Mouse (Mus musculus) cerebellum, adult 9-10 months (tissue): ENCODE measurements around the gene Capn13.
A peak's percentile ranks its signal among the peaks of the same experiment; 100 is the strongest.

ENCODE experiments used
- DNase-seq: peaks from one replicate; pipeline ENCODE4 v3.0.0; 2022

The Capn13 gene

DNA sequence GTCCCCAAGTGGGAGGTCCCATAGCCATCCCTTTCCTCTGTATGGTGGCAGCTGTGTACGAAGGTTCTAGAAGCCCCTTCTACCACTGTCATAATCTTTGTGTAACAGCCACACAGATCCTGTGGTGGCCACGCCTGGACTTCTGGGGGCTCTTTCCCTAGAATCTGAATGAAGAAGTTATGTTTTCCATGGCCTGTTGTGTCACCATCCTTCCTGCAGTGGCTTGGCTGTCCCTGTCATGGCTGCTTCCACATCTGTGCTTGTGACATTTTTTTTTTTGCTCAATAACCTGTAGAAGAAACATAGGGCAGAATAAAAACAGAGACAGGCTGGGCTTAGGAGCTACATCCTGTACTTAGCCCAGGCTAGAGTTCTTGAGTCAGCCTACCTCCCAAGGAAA lies at the start of gene Capn13:
Capn13 (minus strand) TSS at position 5 of the 400 bp plus-strand sequence.
- no peak for DNase-seq

- DNase-seq, result no peak
Measured at GRCm38 (mm10) chr17:73449104-73449503, 48.4 kb upstream of the Capn13 start.

- DNase-seq, result no peak
Measured at GRCm38 (mm10) chr17:73440798-73441197, 40.1 kb upstream of the Capn13 start.

DNA sequence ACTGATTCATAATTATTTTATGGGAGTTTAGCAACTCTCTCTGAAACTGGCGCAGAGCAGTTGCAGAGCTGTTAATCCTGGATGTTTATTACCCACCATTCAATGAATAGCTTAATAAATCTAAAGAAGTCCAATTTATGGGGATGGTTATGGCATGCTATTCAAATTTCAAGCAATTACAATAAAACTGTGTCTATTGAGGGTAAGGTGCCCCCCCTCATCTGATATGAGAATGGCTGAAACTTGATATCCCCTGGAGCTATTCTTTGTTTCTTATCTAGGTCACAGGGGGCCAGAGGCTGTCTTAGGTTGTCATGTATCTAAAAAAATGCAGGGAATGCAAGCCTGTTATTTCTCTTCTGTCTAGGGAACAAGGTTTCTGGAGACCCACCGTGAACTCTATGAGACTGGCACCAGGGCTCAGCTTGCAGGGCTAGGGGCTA lies 31.9 kb upstream of the Capn13 start:
- no peak for DNase-seq

- DNase-seq, result no peak
Measured at GRCm38 (mm10) chr17:73432058-73432457, 31.4 kb upstream of the Capn13 start.

DNA sequence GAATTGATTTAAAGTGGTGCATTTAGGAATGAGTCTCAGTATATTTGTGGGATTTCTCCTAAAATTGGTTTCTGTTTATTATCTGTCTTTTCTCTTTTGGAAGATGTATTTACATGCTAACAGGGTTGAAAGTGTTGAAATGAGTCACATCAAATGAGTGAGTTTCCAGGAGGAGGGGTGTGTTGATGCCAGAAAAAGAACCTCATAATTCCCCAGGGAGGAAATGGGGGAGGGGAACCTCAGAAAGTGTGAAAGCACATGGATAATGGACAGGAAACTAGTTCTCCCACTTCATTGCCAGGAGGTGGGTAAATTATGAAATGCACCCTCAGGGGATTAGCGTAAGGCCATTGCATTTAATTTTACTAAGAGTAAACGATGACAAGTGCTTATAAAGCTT lies 16.7 kb upstream of the Capn13 start:
- no peak for DNase-seq

GRCm38 (mm10) chr17:73416181-73416795 lies 15.6 kb upstream of the Capn13 start:
- no peak for DNase-seq

DNA sequence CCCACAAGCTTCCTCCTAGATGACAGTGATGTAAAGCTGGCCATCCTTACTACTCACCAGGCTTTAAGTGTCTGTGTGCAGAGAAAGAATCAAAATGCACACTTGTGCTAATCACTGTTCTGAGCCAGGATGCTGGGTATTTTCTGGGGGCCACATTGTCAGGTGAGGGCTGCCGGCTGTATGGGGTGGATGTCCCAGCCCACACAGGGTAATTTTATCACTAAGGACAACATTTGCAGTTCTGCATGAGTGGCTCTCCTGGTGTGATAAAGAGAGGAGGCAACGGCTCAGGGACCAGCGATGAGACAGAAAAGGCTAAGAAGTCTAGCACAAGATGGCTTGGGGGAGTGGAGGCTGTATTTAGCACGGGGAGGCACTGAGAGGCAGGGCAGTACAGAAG lies 11.2 kb upstream of the Capn13 start:
- no peak for DNase-seq

DNA sequence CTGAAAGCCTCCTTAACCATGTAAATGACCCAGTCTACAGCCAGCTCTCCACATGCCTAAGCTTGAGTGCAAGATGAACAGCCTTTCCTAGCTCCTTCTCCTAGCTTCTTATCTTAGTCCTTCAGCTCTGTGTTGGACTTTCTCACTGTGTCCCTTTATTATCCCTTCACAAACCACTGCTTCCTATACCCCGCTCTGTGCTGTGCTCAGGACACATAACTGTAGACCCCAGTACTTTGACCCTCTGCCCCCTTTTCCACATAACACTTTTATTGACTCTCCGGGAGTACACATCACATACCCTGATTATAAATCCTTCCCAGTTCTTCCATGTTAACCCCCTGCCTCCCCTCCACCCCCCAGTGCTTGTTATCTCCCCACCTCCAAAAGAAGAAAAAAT lies 606 bp upstream of the Capn13 start:
- DNase-seq, result no peak

GRCm38 (mm10) chr17:73399136-73399535 lies 1.5 kb downstream of the Capn13 start:
- DNase-seq, result no peak

DNA sequence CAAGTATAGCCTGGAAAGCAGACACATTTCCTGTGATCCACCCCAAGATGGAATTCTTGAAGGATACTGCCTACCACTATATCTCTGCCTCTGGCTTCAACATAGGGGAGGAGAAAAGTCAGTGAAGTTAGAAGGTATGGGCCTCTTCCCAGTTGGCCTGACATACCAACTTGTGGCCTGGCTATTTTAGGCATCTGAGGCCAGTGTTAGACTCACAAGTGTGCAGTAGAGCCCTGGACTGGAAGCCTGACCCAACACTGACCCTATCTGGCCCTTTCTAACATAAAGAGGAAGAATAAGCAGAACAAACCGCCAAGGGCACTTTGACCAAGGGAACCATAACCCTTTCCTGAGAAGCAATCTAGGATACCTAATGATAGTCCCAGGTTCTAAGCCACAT lies 7.3 kb downstream of the Capn13 start:
- no peak for DNase-seq

- peak; percentile 7 for DNase-seq
Measured at GRCm38 (mm10) chr17:73391771-73392170, 8.9 kb downstream of the Capn13 start.

DNA sequence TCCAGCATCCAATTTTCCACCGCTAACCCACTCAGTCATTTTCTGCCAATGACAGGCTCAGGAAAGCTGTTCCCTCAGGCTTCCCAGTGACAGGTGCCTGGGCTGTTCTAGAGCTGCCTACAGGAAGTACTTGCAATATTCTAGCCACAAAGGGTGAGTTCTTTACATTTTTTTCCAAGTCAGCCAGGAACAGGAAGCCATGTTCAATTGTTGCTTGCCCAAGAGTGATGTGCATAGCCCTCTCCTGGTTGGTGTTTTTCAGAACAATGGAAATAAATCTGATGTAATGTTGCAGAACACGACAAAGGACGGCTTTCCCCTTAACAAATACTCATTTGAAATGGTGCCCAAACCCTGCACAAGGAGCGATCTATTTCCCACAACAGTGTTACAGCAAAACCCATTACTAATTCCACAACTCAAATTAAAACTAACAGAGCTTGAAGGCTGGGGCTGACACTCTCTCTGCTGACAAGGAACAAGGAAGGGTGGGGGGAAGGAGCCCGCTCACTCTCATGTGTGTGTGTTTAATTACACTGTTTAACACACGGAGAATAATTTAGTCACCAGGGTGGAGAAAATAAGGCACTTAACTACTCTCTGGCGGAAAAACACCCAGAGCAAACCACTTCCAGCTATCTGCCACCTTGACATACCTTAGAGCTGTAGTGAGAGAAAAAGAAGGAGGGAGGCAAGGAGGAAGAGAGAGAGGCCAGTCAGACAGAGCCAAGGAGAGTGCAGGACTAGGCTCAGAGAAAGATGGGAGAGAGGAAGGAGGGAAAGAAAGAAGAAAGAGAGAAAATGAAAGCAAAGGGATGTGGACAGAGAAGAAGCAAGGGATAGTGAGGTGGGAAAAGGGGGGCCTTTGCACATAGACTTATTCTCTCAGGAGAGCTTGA lies 10.2 kb downstream of the Capn13 start:
- DNase-seq, result no peak

GRCm38 (mm10) chr17:73389336-73389735 lies 11.3 kb downstream of the Capn13 start:
- no peak for DNase-seq

GRCm38 (mm10) chr17:73386581-73386980 lies 14.1 kb downstream of the Capn13 start:
- DNase-seq, result no peak

GRCm38 (mm10) chr17:73385940-73386339 lies 14.7 kb downstream of the Capn13 start:
- DNase-seq, result no peak

DNA sequence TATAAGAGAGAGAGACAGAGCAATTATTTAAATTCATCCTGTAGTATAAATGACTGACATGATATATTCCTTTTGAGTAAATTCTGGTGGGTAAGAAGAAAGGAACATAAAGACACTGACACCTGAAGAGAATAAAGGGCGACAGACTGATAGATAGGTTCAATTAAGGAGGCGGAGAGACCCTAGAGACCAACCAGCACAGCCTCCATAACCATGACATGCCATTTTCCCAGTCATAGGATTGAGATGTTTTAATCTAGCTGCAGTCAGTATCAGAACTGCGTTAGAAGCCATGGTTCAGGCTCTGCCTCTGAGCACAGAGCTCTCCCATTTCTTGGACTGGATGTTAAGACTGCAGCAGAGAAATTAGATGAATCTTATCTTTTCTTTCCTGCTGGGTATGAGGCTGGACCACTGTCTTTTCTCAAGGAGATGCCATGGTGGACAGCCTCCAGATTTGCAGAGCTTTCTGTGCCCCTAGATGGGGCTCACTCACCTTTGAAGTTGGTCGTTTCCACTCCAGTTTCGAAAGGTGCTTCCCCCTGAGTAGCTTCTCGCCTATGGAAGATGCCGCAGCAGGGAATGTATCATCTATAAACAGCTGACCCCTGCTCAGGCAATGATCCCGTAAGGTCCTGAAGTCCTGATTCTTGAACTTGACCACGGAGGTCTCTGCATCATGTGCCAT lies 18.2 kb downstream of the Capn13 start:
- DNase-seq, result no peak

GRCm38 (mm10) chr17:73381681-73382080 lies 19.0 kb downstream of the Capn13 start:
- DNase-seq, result no peak

GRCm38 (mm10) chr17:73377778-73378484 lies 22.7 kb downstream of the Capn13 start:
- DNase-seq, result no peak

DNA sequence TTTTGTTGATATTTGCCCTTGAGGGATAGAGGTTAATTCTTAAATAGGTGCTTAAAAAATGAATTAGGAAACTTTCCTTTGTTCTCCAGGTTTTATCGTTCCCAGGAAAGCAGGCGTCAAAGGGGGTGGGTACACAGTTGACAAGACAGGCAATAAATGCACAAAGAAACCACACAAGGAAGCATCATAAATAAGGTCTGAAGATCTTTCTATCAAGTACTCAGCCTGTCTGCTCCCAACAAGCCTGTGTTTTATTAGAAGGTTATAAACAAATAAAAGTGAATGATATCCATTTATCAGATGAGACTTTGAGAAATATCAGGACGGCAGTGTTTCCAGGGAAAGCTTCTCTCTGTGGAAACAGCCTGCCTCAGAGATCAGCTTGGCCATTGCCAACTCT lies 33.3 kb downstream of the Capn13 start:
- no peak for DNase-seq

- no peak for DNase-seq
Measured at GRCm38 (mm10) chr17:73361054-73361453, 39.6 kb downstream of the Capn13 start.

- no peak for DNase-seq
Measured at GRCm38 (mm10) chr17:73343632-73344390, 56.9 kb downstream of the Capn13 start.
